Mouse (Mus musculus) CH12.LX (cell line): ENCODE results near the gene Insrr. TPM values are rescaled to one million over a fixed set of nuclear protein-coding genes. Genes with fewer than 3 reads are reported as not detected.

Source experiments
- DNase-seq: peaks from one replicate; pipeline ENCODE4 v3.0.0-alpha.2; 2013; ENCODE audit errors: extremely low read depth
- H3K27ac ChIP-seq: 2 replicates; pipeline ENCODE4 v1.5.1; 2012; ENCODE audit warnings: low read depth, mild to moderate bottlenecking, control low read depth, moderate library complexity; ENCODE audit not compliant: insufficient read depth
- H3K27me3 ChIP-seq: replicated peaks from 2 replicates; pipeline ENCODE3; 2012; ENCODE audit warnings: inconsistent platforms
- H3K36me3 ChIP-seq, 2 experiments: replicated peaks in 1 of 2; 2 replicates each; pipeline versions ENCODE3 to v1.6.1; 2012; ENCODE audit warnings: inconsistent platforms in 1 of 2, low read length in 1 of 2, mild to moderate bottlenecking in 1 of 2, mixed read lengths in 1 of 2, moderate library complexity in 1 of 2; ENCODE audit not compliant: control insufficient read depth in 1 of 2, insufficient read depth in 1 of 2
- H3K4me1 ChIP-seq, 2 experiments: 2 replicates each; pipeline ENCODE4 v1.6.1; 2012; ENCODE audit warnings: inconsistent platforms in 1 of 2, moderate library complexity in 1 of 2; ENCODE audit not compliant: insufficient read depth in 2 of 2, control insufficient read depth in 1 of 2
- H3K4me2 ChIP-seq: 2 replicates; pipeline ENCODE4 v1.6.1; 2012; ENCODE audit warnings: low read depth, mild to moderate bottlenecking, control low read depth; ENCODE audit not compliant: poor library complexity, insufficient read depth, severe bottlenecking
- H3K4me3 ChIP-seq, 3 experiments: fragments of 150-350 bp in 1 of 3; sonication (generic) in 1 of 3; replicated peaks in 1 of 3; 2 replicates each; pipeline versions ENCODE3 to v1.5.1; 2011 to 2012; ENCODE audit warnings: low read depth in 2 of 3, low read length in 2 of 3, mild to moderate bottlenecking in 2 of 3, moderate library complexity in 2 of 3, control low read depth in 1 of 3, improper control_type of control experiment in 1 of 3, inconsistent platforms in 1 of 3, mixed read lengths in 1 of 3; ENCODE audit not compliant: poor library complexity in 1 of 3
- H3K79me2 ChIP-seq: replicated peaks from 2 replicates; pipeline ENCODE4 v1.6.1; 2012; ENCODE audit warnings: mild to moderate bottlenecking, moderate library complexity; ENCODE audit not compliant: control insufficient read depth, poor library complexity, insufficient read depth, severe bottlenecking; ENCODE audit errors: extremely low read depth
- H3K9ac ChIP-seq: 2 replicates; pipeline ENCODE4 v1.6.1; 2012; ENCODE audit warnings: low read depth, mild to moderate bottlenecking, control low read depth, moderate library complexity; ENCODE audit not compliant: insufficient read depth
- H3K9me3 ChIP-seq: replicated peaks from 2 replicates; pipeline ENCODE3; 2012; ENCODE audit warnings: low read length, inconsistent platforms, mixed read lengths
- BHLHE40 ChIP-seq: IDR thresholded peaks from 2 replicates; pipeline ENCODE4 v1.6.1; 2011; ENCODE audit warnings: mild to moderate bottlenecking, low read depth, low read length, improper control_type of control experiment
- CHD1 ChIP-seq: IDR thresholded peaks from 2 replicates; pipeline ENCODE4 v1.6.1; 2012; ENCODE audit warnings: low read depth, low read length, improper control_type of control experiment, inconsistent platforms
- CHD2 ChIP-seq: IDR thresholded peaks from 2 replicates; pipeline ENCODE4 v1.6.1; 2011; ENCODE audit warnings: low read length, improper control_type of control experiment
- CTCF ChIP-seq, 2 experiments: IDR thresholded peaks in 1 of 2; conservative IDR thresholded peaks in 1 of 2; 2 replicates each; pipeline ENCODE4 v1.5.1; 2011 to 2012; ENCODE audit warnings: low read depth in 2 of 2, low read length in 2 of 2, improper control_type of control experiment in 1 of 2, inconsistent platforms in 1 of 2, mild to moderate bottlenecking in 1 of 2, moderate library complexity in 1 of 2
- E2F4 ChIP-seq: IDR thresholded peaks from 2 replicates; pipeline ENCODE4 v1.6.1; 2011; ENCODE audit warnings: low read depth, low read length, improper control_type of control experiment; ENCODE audit not compliant: insufficient replicate concordance
- ELF1 ChIP-seq: IDR thresholded peaks from 2 replicates; pipeline ENCODE4 v1.6.1; 2014; ENCODE audit warnings: low read depth, mild to moderate bottlenecking, inconsistent platforms, low read length, improper control_type of control experiment
- EP300 ChIP-seq: IDR thresholded peaks from 2 replicates; pipeline ENCODE4 v1.6.1; 2011; ENCODE audit warnings: low read length, improper control_type of control experiment
- ETS1 ChIP-seq: conservative IDR thresholded peaks from 2 replicates; pipeline ENCODE4 v1.6.1; 2012; ENCODE audit warnings: low read depth, mild to moderate bottlenecking, inconsistent platforms, low read length, improper control_type of control experiment, moderate library complexity
- GABPA ChIP-seq: IDR thresholded peaks from 2 replicates; pipeline ENCODE4 v1.6.1; 2012; ENCODE audit warnings: low read depth, low read length, improper control_type of control experiment, inconsistent platforms; ENCODE audit not compliant: insufficient replicate concordance
- HCFC1 ChIP-seq: IDR thresholded peaks from 2 replicates; pipeline ENCODE4 v1.6.1; 2012; ENCODE audit warnings: low read depth, mild to moderate bottlenecking, inconsistent platforms, low read length, improper control_type of control experiment
- IRF4 ChIP-seq: IDR thresholded peaks from 2 replicates; pipeline ENCODE4 v1.6.1; 2014; ENCODE audit warnings: low read depth, mild to moderate bottlenecking, inconsistent platforms, low read length, improper control_type of control experiment
- JUN ChIP-seq: IDR thresholded peaks from 2 replicates; pipeline ENCODE4 v1.6.1; 2011; ENCODE audit warnings: low read depth, mild to moderate bottlenecking, low read length, improper control_type of control experiment, moderate library complexity; ENCODE audit not compliant: insufficient read depth
- JUND ChIP-seq: conservative IDR thresholded peaks from 2 replicates; pipeline ENCODE4 v1.6.1; 2011; ENCODE audit warnings: low read depth, low read length, improper control_type of control experiment
- KAT2A ChIP-seq: IDR thresholded peaks from 2 replicates; pipeline ENCODE4 v1.6.1; 2012; ENCODE audit warnings: low read length, improper control_type of control experiment, inconsistent platforms; ENCODE audit not compliant: insufficient replicate concordance
- MAFK ChIP-seq: IDR thresholded peaks from 2 replicates; pipeline ENCODE4 v1.6.1; 2011; ENCODE audit warnings: low read length, improper control_type of control experiment; ENCODE audit not compliant: insufficient replicate concordance
- MAX ChIP-seq: IDR thresholded peaks from 2 replicates; pipeline ENCODE4 v1.6.1; 2011; ENCODE audit warnings: low read length, improper control_type of control experiment
- MAZ ChIP-seq: IDR thresholded peaks from 2 replicates; pipeline ENCODE4 v1.6.1; 2012; ENCODE audit warnings: low read depth, mild to moderate bottlenecking, inconsistent platforms, low read length, improper control_type of control experiment, moderate library complexity
- MEF2A ChIP-seq: IDR thresholded peaks from 2 replicates; pipeline ENCODE4 v1.6.1; 2014; ENCODE audit warnings: low read depth, mild to moderate bottlenecking, inconsistent platforms, low read length, improper control_type of control experiment, borderline replicate concordance
- MXI1 ChIP-seq: IDR thresholded peaks from 2 replicates; pipeline ENCODE4 v1.6.1; 2011; ENCODE audit warnings: mild to moderate bottlenecking, low read depth, low read length, improper control_type of control experiment
- MYC ChIP-seq: IDR thresholded peaks from 2 replicates; pipeline ENCODE4 v1.6.1; 2011; ENCODE audit warnings: low read depth, mild to moderate bottlenecking, improper control_type of control experiment, low read length
- NELFE ChIP-seq: IDR thresholded peaks from 2 replicates; pipeline ENCODE4 v1.6.1; 2011; ENCODE audit warnings: low read depth, low read length, improper control_type of control experiment
- NRF1 ChIP-seq: IDR thresholded peaks from 2 replicates; pipeline ENCODE4 v1.6.1; 2014; ENCODE audit warnings: low read depth, mild to moderate bottlenecking, inconsistent platforms, low read length, improper control_type of control experiment, moderate library complexity
- PAX5 ChIP-seq: IDR thresholded peaks from 2 replicates; pipeline ENCODE4 v1.6.1; 2012; ENCODE audit warnings: low read length, inconsistent platforms, mixed read lengths
- POLR2A ChIP-seq: IDR thresholded peaks from 2 replicates; pipeline ENCODE4 v1.6.1; 2011; ENCODE audit warnings: low read depth, mild to moderate bottlenecking, improper control_type of control experiment, low read length
- POLR2AphosphoS2 ChIP-seq: IDR thresholded peaks from 2 replicates; pipeline ENCODE4 v1.6.1; 2011; ENCODE audit warnings: low read depth, low read length, improper control_type of control experiment
- RAD21 ChIP-seq: IDR thresholded peaks from 2 replicates; pipeline ENCODE4 v1.6.1; 2011; ENCODE audit warnings: low read depth, mild to moderate bottlenecking, low read length, improper control_type of control experiment, moderate library complexity
- RCOR1 ChIP-seq: conservative IDR thresholded peaks from 2 replicates; pipeline ENCODE4 v1.6.1; 2012; ENCODE audit warnings: low read depth, mild to moderate bottlenecking, inconsistent platforms, low read length, improper control_type of control experiment
- SIN3A ChIP-seq: IDR thresholded peaks from 2 replicates; pipeline ENCODE4 v1.6.1; 2012; ENCODE audit warnings: low read length, improper control_type of control experiment, inconsistent platforms
- SMC3 ChIP-seq: IDR thresholded peaks from 2 replicates; pipeline ENCODE4 v1.6.1; 2011; ENCODE audit warnings: low read depth, low read length, improper control_type of control experiment
- TBP ChIP-seq: conservative IDR thresholded peaks from 2 replicates; pipeline ENCODE4 v1.6.1; 2011; ENCODE audit warnings: low read depth, low read length, improper control_type of control experiment
- TCF12 ChIP-seq: IDR thresholded peaks from 2 replicates; pipeline ENCODE4 v1.6.1; 2014; ENCODE audit warnings: low read depth, mild to moderate bottlenecking, inconsistent platforms, low read length, improper control_type of control experiment
- UBTF ChIP-seq: IDR thresholded peaks from 2 replicates; pipeline ENCODE4 v1.6.1; 2012; ENCODE audit warnings: low read depth, mild to moderate bottlenecking, inconsistent platforms, low read length, improper control_type of control experiment, moderate library complexity
- USF1 ChIP-seq: IDR thresholded peaks from 2 replicates; pipeline ENCODE4 v1.6.1; 2014; ENCODE audit warnings: low read depth, mild to moderate bottlenecking, inconsistent platforms, low read length, improper control_type of control experiment
- USF2 ChIP-seq: conservative IDR thresholded peaks from 2 replicates; pipeline ENCODE4 v1.6.1; 2011; ENCODE audit warnings: low read depth, low read length, improper control_type of control experiment
- ZC3H11A ChIP-seq: IDR thresholded peaks from 2 replicates; pipeline ENCODE4 v1.6.1; 2012; ENCODE audit warnings: low read depth, mild to moderate bottlenecking, inconsistent platforms, low read length, improper control_type of control experiment
- ZKSCAN1 ChIP-seq: IDR thresholded peaks from 2 replicates; pipeline ENCODE4 v1.6.1; 2012; ENCODE audit warnings: low read depth, inconsistent platforms, low read length, improper control_type of control experiment, borderline replicate concordance
- ZMIZ1 ChIP-seq: IDR thresholded peaks from 2 replicates; pipeline ENCODE4 v1.6.1; 2012; ENCODE audit warnings: low read depth, mild to moderate bottlenecking, inconsistent platforms, low read length, improper control_type of control experiment
- ZNF384 ChIP-seq: IDR thresholded peaks from 2 replicates; pipeline ENCODE4 v1.6.1; 2012; ENCODE audit warnings: low read depth, low read length, improper control_type of control experiment, inconsistent platforms
- dilution Hi-C: fragments of 300-500 bp; cut with MboI; formaldehyde crosslinking; loops from 2 replicates; pipeline ENCODE4 v1.14.3; 2020; ENCODE audit warnings: low sequenced_read_pairs; ENCODE audit not compliant: extremely low pct_unique_long_range_greater_than_20kb, extremely low pct_ligation_motif_present
- in situ Hi-C: fragments of 300-500 bp; cut with MboI; formaldehyde crosslinking; loops from 3 replicates; pipeline ENCODE4 v1.14.3; 2019; ENCODE audit warnings: low sequenced_read_pairs, low pct_ligation_motif_present, low pct_unique_long_range_greater_than_20kb, mixed read lengths
- polyA plus RNA-seq: library from polyadenylated mRNA; unstranded; fragments of >175 nt; gene quantifications from 2 replicates; pipeline ENCODE4 v1.2.1, GENCODE M21; 2012; ENCODE audit warnings: low read depth; ENCODE audit not compliant: insufficient read length
- total RNA-seq, 2 experiments: library from RNA; depleted of rRNA; stranded (reverse); fragments of 300-350 nt in 1 of 2; fragments of >200 nt in 1 of 2; gene quantifications; 2 replicates each; pipeline ENCODE4 v1.2.3; 2012 to 2014

Gene Insrr
- total and polyA plus RNA-seq, 3 experiments, result 0.06 to 0.08 TPM; not detected in 1

DNA sequence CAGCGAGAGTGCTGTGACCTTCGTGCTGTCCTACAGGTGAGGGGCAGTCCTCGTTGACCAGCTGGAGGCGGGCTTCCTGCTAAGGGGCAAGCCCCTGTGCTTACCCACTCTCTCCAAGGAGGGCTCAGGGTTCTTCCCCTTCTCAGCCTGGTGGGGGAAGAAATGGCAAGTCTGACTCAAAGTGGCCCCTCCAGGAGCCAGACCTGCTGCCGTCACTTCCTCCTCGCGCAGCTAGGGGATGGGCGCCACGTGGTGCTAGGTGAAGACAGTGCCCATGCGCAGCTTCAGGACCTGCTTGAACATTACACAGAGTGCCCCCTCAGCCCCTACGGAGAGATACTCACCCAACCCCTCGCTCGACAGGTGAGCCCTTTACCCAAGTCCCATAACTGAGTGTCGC is 52.4 kb downstream of the Insrr start:
- Histone ChIP-seq H3K4me2 (peak overlapping the region; percentile 81), H3K9ac (peak overlapping the region; percentile 51), H3K79me2 (0 out of 2 replicates have a peak, but pooled peaks cover 2% of the 10 kb centered on the region), H3K4me3 (peak overlapping the region; percentile 59 to 86 (median 66)), H3K4me1 (peaks cover 7 to 59% of the 10 kb centered on the region in 2 experiments; a peak in 3 of 4 replicates), H3K27me3 (no peaks in the 10 kb centered on the region), H3K36me3 (peaks cover 29 to 49% of the 10 kb centered on the region in 2 experiments), H3K27ac (peak overlapping the region; percentile 65), H3K9me3 (no peaks in the 10 kb centered on the region)
- dilution Hi-C loops (no loop called here), in situ Hi-C loops (no loop called here)
- DNase-seq, result peak; percentile 95
- TF ChIP-seq SMC3 (no peak), ZNF384 (no peak), E2F4 (no peak), MEF2A (peak; percentile 85), RAD21 (no peak), CTCF (conservative IDR thresholded peaks at IDR 0.05 in 1 of 2, IDR thresholded peaks at IDR 0.05 in 1 of 2; ENCODE audit: low read depth in 2 of 2, low read length in 2 of 2) (no peak), ZMIZ1 (no peak; the same call in 1 of the 2 replicates), TCF12 (peak; percentile 95), MAFK (no peak), MYC (peak; percentile 100), MXI1 (peak; percentile 99), ELF1 (peak; percentile 84), POLR2AphosphoS2 (peak; percentile 81; the same call in 1 of the 2 replicates), POLR2A (peak; percentile 85), ZC3H11A (no peak), UBTF (no peak; the same call in 1 of the 2 replicates), HCFC1 (peak; percentile 74), RCOR1 (peak; percentile 68; the same call in 1 of the 2 replicates), USF1 (peak; percentile 87), USF2 (peak; percentile 77), EP300 (peak; percentile 82), JUND (peak; percentile 78), NRF1 (peak; percentile 92), CHD1 (no peak), GABPA (no peak), KAT2A (no peak), NELFE (peak; percentile 70), JUN (peak; percentile 78), ZKSCAN1 (no peak), TBP (0 out of 2 replicates have a peak, but pooled peaks have one; percentile 71), IRF4 (peak; percentile 96), CHD2 (peak; percentile 77), MAX (peak; percentile 99), SIN3A (peak; percentile 97), PAX5 (no peak), MAZ (peak; percentile 98), ETS1 (peak; percentile 98), BHLHE40 (peak; percentile 76)
